Mouse (Mus musculus) cortical plate, adult 2 months (tissue): Measurements from ENCODE around the gene Gnl1.

ENCODE experiments used
- CTCF ChIP-seq: fragments of 200-500 bp; IDR thresholded peaks from 2 replicates; pipeline ENCODE4 v1.5.1; 2011; ENCODE audit warnings: mild to moderate bottlenecking, control low read depth, low read length; ENCODE audit not compliant: insufficient read depth; ENCODE audit errors: extremely low read depth
- POLR2A ChIP-seq: fragments of 200-500 bp; IDR thresholded peaks from 2 replicates; pipeline ENCODE4 v1.6.1; 2011; ENCODE audit warnings: mild to moderate bottlenecking, low read length, control low read depth; ENCODE audit not compliant: insufficient read depth; ENCODE audit errors: extremely low read depth

DNA sequence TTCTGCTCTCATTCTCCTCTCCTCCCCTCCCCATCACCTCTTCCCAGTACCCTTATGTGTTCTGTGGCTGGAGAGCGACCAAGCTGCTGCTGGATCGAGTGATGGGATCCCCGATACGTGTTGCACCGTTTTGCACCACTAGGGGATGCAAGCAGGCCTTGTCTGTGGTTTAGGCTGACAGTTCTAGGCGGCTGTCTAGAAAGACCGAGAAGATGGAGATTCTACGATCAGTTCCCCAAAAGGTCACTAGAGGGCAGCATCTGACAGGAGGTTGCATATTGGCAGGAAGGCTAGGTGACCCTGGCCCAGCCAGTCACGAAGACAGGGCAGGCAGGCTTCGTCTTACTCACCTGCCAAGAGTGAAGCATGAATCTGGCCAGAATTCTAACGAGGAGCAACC, 17.3 kb downstream of the Gnl1 start:
- TF ChIP-seq POLR2A (no peak), CTCF (peak; percentile 99)
